Mouse (Mus musculus): ENCODE results near the gene Srrm1. TPM values are rescaled to one million over a fixed set of nuclear protein-coding genes. Genes with fewer than 3 reads are reported as not detected.

Srrm1 gene
- 100 to 1,000 TPM; 112 to 137 TPM for total RNA-seq (2021)
- long read RNA-seq, experiment 1, transcript Srrm1-208 (18 exons, 3,152 nt), result major isoform, 6 of 45 reads
- long read RNA-seq, experiment 1, transcript Srrm1-207 (4 exons, 2,847 nt), result major isoform, 6 of 45 reads
- long read RNA-seq, experiment 1, partial matches to known transcripts, result 22 of 45 reads
- long read RNA-seq, experiment 1, other reads (novel, unspliced or antisense), result 9 of 45 reads
- long read RNA-seq, experiment 2, transcript Srrm1-208 (18 exons, 3,152 nt), result minor isoform, 6 of 42 reads
- long read RNA-seq, experiment 2, transcript Srrm1-207 (4 exons, 2,847 nt), result major isoform, 10 of 42 reads
- long read RNA-seq, experiment 2, partial matches to known transcripts, result 15 of 42 reads
- long read RNA-seq, experiment 2, other reads (novel, unspliced or antisense), result 10 of 42 reads

- intact Hi-C loops (cut with DNase I), result loop anchor here (10.0 kb wide), 1 partner anchor 142 kb away; the partner anchor contains the start of genes Nipal3 and Stpg1
- peak; percentile 99 for DNase-seq (ENCODE audit: low spot score in 2 of 2)
Observed at GRCm38 (mm10) chr4:135353066-135353793, at the start of gene Srrm1. Srrm1 (minus strand) TSS chr4:135353321.

GRCm38 (mm10) chr4:135401881-135402280, 48.8 kb upstream of the Srrm1 start:
- DNase-seq (ENCODE audit: low spot score in 2 of 2), result no peak
- intact Hi-C loops (cut with DNase I), result no loop called here

- DNase-seq (ENCODE audit: low spot score in 2 of 2), result no peak
- intact Hi-C loops (cut with DNase I), result no loop called here
Observed at GRCm38 (mm10) chr4:135397991-135398390, 44.9 kb upstream of the Srrm1 start, which contains the start of gene Ncmap. Ncmap (minus strand) TSS chr4:135398227.

GRCm38 (mm10) chr4:135397551-135397950, 44.4 kb upstream of the Srrm1 start:
- DNase-seq (ENCODE audit: low spot score in 2 of 2), result no peak
- intact Hi-C loops (cut with DNase I), result no loop called here

GRCm38 (mm10) chr4:135396303-135396702, 43.2 kb upstream of the Srrm1 start:
- DNase-seq (ENCODE audit: low spot score in 2 of 2), result no peak
- intact Hi-C loops (cut with DNase I), result no loop called here

- DNase-seq (ENCODE audit: low spot score in 2 of 2), result no peak
- intact Hi-C loops (cut with DNase I), result no loop called here
Observed at GRCm38 (mm10) chr4:135395375-135395774, 42.3 kb upstream of the Srrm1 start.

GRCm38 (mm10) chr4:135394666-135395065, 41.5 kb upstream of the Srrm1 start:
- no peak for DNase-seq (ENCODE audit: low spot score in 2 of 2)
- intact Hi-C loops (cut with DNase I), result no loop called here

- no peak for DNase-seq (ENCODE audit: low spot score in 2 of 2)
- intact Hi-C loops (cut with DNase I), result no loop called here
Observed at GRCm38 (mm10) chr4:135393381-135393780, 40.3 kb upstream of the Srrm1 start.

- intact Hi-C loops (cut with DNase I), result no loop called here
- DNase-seq (ENCODE audit: low spot score in 2 of 2), result no peak
Observed at GRCm38 (mm10) chr4:135392801-135393200, 39.7 kb upstream of the Srrm1 start.

- DNase-seq (ENCODE audit: low spot score in 2 of 2), result no peak
- intact Hi-C loops (cut with DNase I), result no loop called here
Observed at GRCm38 (mm10) chr4:135391014-135391413, 37.9 kb upstream of the Srrm1 start.

GRCm38 (mm10) chr4:135385614-135386013, 32.5 kb upstream of the Srrm1 start:
- intact Hi-C loops (cut with DNase I), result no loop called here

GRCm38 (mm10) chr4:135382316-135382715, 29.2 kb upstream of the Srrm1 start:
- intact Hi-C loops (cut with DNase I), result loop anchor here (1.0 to 5.0 kb wide), 2 partner anchors 29 to 285 kb away; no protein-coding TSS in a partner anchor
- DNase-seq (ENCODE audit: low spot score in 2 of 2), result peak; percentile 74 to 80

More at GRCm38 (mm10) chr4:135385614-135386013, 32.5 kb upstream of the Srrm1 start:
- no peak for DNase-seq (ENCODE audit: low spot score in 2 of 2)

- intact Hi-C loops (cut with DNase I), result loop anchor here (5.0 kb wide), 1 partner anchor 286 kb away; no protein-coding TSS in a partner anchor
- DNase-seq (ENCODE audit: low spot score in 2 of 2), result no peak
Observed at GRCm38 (mm10) chr4:135381355-135381754, 28.2 kb upstream of the Srrm1 start.

GRCm38 (mm10) chr4:135377241-135377640, 24.1 kb upstream of the Srrm1 start:
- DNase-seq (ENCODE audit: low spot score in 2 of 2), result no peak
- intact Hi-C loops (cut with DNase I), result no loop called here

GRCm38 (mm10) chr4:135375444-135375843, 22.3 kb upstream of the Srrm1 start:
- intact Hi-C loops (cut with DNase I), result no loop called here
- no peak for DNase-seq (ENCODE audit: low spot score in 2 of 2)

GRCm38 (mm10) chr4:135373299-135373698, 20.2 kb upstream of the Srrm1 start:
- DNase-seq (ENCODE audit: low spot score in 2 of 2), result no peak
- intact Hi-C loops (cut with DNase I), result no loop called here

- no peak for DNase-seq (ENCODE audit: low spot score in 2 of 2)
- intact Hi-C loops (cut with DNase I), result no loop called here
Observed at GRCm38 (mm10) chr4:135370372-135370771, 17.3 kb upstream of the Srrm1 start.

- intact Hi-C loops (cut with DNase I), result no loop called here
- peak in 1 of 2 experiments; percentile 33 for DNase-seq (ENCODE audit: low spot score in 2 of 2)
Observed at GRCm38 (mm10) chr4:135362828-135363227, 9.7 kb upstream of the Srrm1 start.

GRCm38 (mm10) chr4:135361722-135362121, 8.6 kb upstream of the Srrm1 start:
- no peak for DNase-seq (ENCODE audit: low spot score in 2 of 2)
- intact Hi-C loops (cut with DNase I), result no loop called here

GRCm38 (mm10) chr4:135358736-135359135, 5.6 kb upstream of the Srrm1 start:
- DNase-seq (ENCODE audit: low spot score in 2 of 2), result peak; percentile 29 to 42
- intact Hi-C loops (cut with DNase I), result loop anchor here (2.0 to 10.0 kb wide), 2 partner anchors 54 to 136 kb away; partner anchors contain the start of genes Nipal3 and Stpg1
